Mouse (Mus musculus) lung, postnatal 0 days (tissue): ENCODE results near the gene Foxj3. TPM values are rescaled to one million over a fixed set of nuclear protein-coding genes. Genes with fewer than 3 reads are reported as not detected.
A peak's percentile ranks its signal among the peaks of the same experiment; 100 is the strongest.

Experiments used
- ATAC-seq: fragments of 200-750 bp; cut with Nextera tagmentation; 2 replicates; pipeline ENCODE4 v1.8.0; 2017; ENCODE audit warnings: moderate library complexity
- DNase-seq: peaks from one replicate; pipeline ENCODE4 v3.0.0-alpha.2; 2016; ENCODE audit warnings: low spot score
- H3K27ac ChIP-seq: fragments of 300-500 bp; sonication (generic); 2 replicates; pipeline ENCODE4 v1.5.1; 2014; ENCODE audit warnings: antibody characterized with exemption, mild to moderate bottlenecking, low read length, mixed read lengths
- H3K27me3 ChIP-seq: fragments of 300-500 bp; sonication (generic); replicated peaks from 2 replicates; pipeline ENCODE4 v1.6.1; 2014; ENCODE audit warnings: low read length, mixed read lengths; ENCODE audit not compliant: insufficient read depth
- H3K36me3 ChIP-seq: fragments of 300-500 bp; sonication (generic); 2 replicates; pipeline ENCODE4 v1.6.1; 2014; ENCODE audit warnings: low read length, mixed read lengths; ENCODE audit not compliant: insufficient read depth
- H3K4me1 ChIP-seq: fragments of 300-500 bp; sonication (generic); 2 replicates; pipeline ENCODE4 v1.6.1; 2014; ENCODE audit warnings: antibody characterized with exemption, low read depth, low read length, mixed read lengths; ENCODE audit not compliant: insufficient read depth
- H3K4me2 ChIP-seq: fragments of 300-500 bp; sonication (generic); replicated peaks from 2 replicates; pipeline ENCODE4 v1.6.1; 2014; ENCODE audit warnings: low read depth, mild to moderate bottlenecking, low read length, moderate library complexity, mixed read lengths
- H3K4me3 ChIP-seq: fragments of 300-500 bp; sonication (generic); 2 replicates; pipeline ENCODE4 v1.5.1; 2014; ENCODE audit warnings: low read depth, low read length
- H3K9ac ChIP-seq: fragments of 300-500 bp; sonication (generic); replicated peaks from 2 replicates; pipeline ENCODE4 v1.6.1; 2014; ENCODE audit warnings: low read depth, mild to moderate bottlenecking
- H3K9me3 ChIP-seq: fragments of 300-500 bp; sonication (generic); 2 replicates; pipeline ENCODE4 v1.6.1; 2016; ENCODE audit warnings: low read length, mixed read lengths
- CTCF ChIP-seq: IDR thresholded peaks from 2 replicates; pipeline ENCODE4 v1.5.1; 2016; ENCODE audit warnings: antibody characterized with exemption, mild to moderate bottlenecking
- EP300 ChIP-seq: IDR thresholded peaks from 2 replicates; pipeline ENCODE4 v1.6.1; 2016; ENCODE audit warnings: antibody characterized with exemption, mild to moderate bottlenecking, control low read depth
- WGBS: fragments of 180-500 bp; shearing (Covaris S2); extraction: QIAGEN DNeasy Blood & Tissue Kit; methylation state at CpG from one replicate; pipeline ENCODE4 v1.1.7; 2014; 5-methylcytosine and 5-hydroxymethylcytosine counted together
- polyA plus RNA-seq: library from polyadenylated mRNA; unstranded; fragments of >200 nt; fragmentation: Nextera tagmentation; extraction: Ambion mirVana; gene quantifications from 2 replicates; pipeline ENCODE4 v1.2.1, GENCODE M21; 2015

Foxj3 gene
- polyA plus RNA-seq, 1 experiment from 2014 or later: 10.1 TPM

- H3K9ac ChIP-seq: no peak overlapping the region
- no peak for ATAC-seq
- H3K27me3 ChIP-seq: no peaks in the 10 kb centered on the region
- no peaks in the 10 kb centered on the region for H3K36me3 ChIP-seq
- TF ChIP-seq CTCF (no peak), EP300 (no peak)
- H3K9me3 ChIP-seq: no peaks in the 10 kb centered on the region
- 27% methylated on average over 8 of the region's 8 CpGs for WGBS
- no peak overlapping the region for H3K4me3 ChIP-seq
- no peak overlapping the region for H3K4me2 ChIP-seq
- no peaks in the 10 kb centered on the region for H3K4me1 ChIP-seq
- H3K27ac ChIP-seq: no peak overlapping the region
- DNase-seq: peak; percentile 36
These were observed 129.3 kb downstream of the Foxj3 start for GRCm38 (mm10) chr4:119666116-119666515.

DNA sequence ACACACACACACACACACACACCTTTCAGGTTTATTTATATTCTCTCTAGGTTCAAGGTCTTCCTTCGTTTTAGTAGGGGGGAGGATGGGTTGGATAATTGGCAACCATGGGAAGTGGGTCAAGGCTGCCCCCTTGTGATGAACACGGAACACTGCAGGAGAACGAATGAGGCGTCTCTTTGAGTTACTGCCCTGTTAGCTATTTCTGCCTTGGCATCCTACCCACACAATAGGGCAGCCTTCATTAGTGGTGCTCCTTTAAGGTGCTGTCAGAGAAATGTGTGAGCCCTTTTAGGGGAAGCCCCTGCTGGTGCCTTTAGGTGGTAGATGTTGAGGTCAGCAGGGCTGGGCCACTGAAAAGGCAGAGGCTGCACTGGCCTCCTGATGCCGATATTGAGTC lies 130.7 kb downstream of the Foxj3 start:
- H3K4me3 ChIP-seq: no peak overlapping the region
- WGBS: 33% methylated on average over 5 of the region's 5 CpGs

GRCm38 (mm10) chr4:119668185-119668584 lies 131.4 kb downstream of the Foxj3 start:
- no peak for TF ChIP-seq EP300
- no peak for TF ChIP-seq CTCF
- Histone ChIP-seq H3K4me1 (no peaks in the 10 kb centered on the region), H3K27ac (no peak overlapping the region), H3K9ac (no peak overlapping the region), H3K27me3 (no peaks in the 10 kb centered on the region), H3K4me2 (no peak overlapping the region), H3K36me3 (no peaks in the 10 kb centered on the region), H3K9me3 (no peaks in the 10 kb centered on the region), H3K4me3 (no peak overlapping the region)
- DNase-seq: no peak
- whole genome bisulfite sequencing: 86% methylated on average over 3 of the region's 3 CpGs
- no peak for ATAC-seq

More for the DNA sequence above, 130.7 kb downstream of the Foxj3 start:
- TF ChIP-seq CTCF (peak; percentile 85), EP300 (no peak)
- DNase-seq (peak; percentile 49), ATAC-seq (peak; percentile 23; the same call in 1 of the 2 replicates)
- H3K9me3 ChIP-seq: no peaks in the 10 kb centered on the region
- H3K27me3 ChIP-seq: no peaks in the 10 kb centered on the region
- no peak overlapping the region for H3K4me2 ChIP-seq
- no peak overlapping the region for H3K27ac ChIP-seq
- H3K36me3 ChIP-seq: no peaks in the 10 kb centered on the region
- no peak overlapping the region for H3K9ac ChIP-seq
- no peaks in the 10 kb centered on the region for H3K4me1 ChIP-seq

GRCm38 (mm10) chr4:119668596-119668995 lies 131.8 kb downstream of the Foxj3 start:
- DNase-seq (no peak), ATAC-seq (no peak)
- 75% methylated on average over 4 of the region's 4 CpGs for whole genome bisulfite sequencing
- H3K4me1 ChIP-seq: no peaks in the 10 kb centered on the region
- H3K27ac ChIP-seq: no peak overlapping the region
- no peak overlapping the region for H3K9ac ChIP-seq
- no peak overlapping the region for H3K4me3 ChIP-seq
- H3K36me3 ChIP-seq: no peaks in the 10 kb centered on the region
- no peaks in the 10 kb centered on the region for H3K27me3 ChIP-seq
- TF ChIP-seq EP300 (no peak), CTCF (no peak)
- H3K4me2 ChIP-seq: no peak overlapping the region
- H3K9me3 ChIP-seq: no peaks in the 10 kb centered on the region

DNA sequence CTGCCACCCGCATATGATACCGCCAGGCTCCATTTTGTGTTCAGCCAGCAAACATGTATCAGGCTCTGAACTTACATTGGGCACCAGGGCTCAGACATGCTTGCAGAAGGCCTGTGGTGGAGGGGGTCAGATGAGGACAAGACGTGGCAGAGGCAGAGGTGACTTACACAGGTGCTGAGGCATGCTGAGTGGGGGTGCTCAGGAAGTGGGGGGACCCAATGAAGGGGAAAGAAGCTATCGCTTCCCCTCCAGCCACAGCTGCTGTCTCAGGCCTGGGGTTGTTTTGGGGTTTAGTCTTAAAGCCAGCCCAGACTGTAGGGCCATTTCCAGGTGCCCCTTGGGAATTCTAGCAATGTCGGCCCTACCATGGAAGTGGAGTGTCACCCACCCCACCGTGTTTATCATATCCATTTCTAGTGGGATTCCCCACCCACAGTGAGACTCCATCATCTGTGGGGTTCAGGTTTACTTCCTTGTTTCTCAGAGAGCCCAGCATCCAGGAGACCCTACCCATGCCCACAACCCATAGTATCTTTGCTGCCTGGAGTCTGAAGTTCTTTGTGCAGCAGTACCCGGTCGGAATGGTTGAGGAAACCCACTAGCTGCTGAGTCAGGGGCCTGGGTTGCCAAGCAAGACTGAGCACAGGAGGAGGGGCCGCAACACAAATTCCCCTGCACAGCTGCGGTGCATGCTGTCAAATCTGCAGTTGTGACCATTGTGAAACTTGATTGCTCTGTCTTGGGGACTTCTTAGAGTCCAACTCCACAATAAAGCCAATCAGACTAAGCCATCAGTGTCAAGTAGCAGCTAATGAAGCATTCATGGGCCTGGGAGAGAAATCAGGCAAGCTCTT lies 132.8 kb downstream of the Foxj3 start:
- DNase-seq (no peak), ATAC-seq (no peak)
- Histone ChIP-seq H3K27ac (no peak overlapping the region), H3K4me3 (no peak overlapping the region), H3K4me1 (no peaks in the 10 kb centered on the region), H3K9me3 (no peaks in the 10 kb centered on the region), H3K36me3 (no peaks in the 10 kb centered on the region), H3K27me3 (no peaks in the 10 kb centered on the region), H3K4me2 (no peak overlapping the region), H3K9ac (no peak overlapping the region)
- 69% methylated on average over 10 of the region's 10 CpGs for whole genome bisulfite sequencing
- no peak for TF ChIP-seq CTCF
- no peak for TF ChIP-seq EP300

GRCm38 (mm10) chr4:119670210-119670555 lies 133.4 kb downstream of the Foxj3 start:
- no peak overlapping the region for H3K4me2 ChIP-seq
- H3K4me3 ChIP-seq: no peak overlapping the region
- H3K9ac ChIP-seq: no peak overlapping the region
- WGBS: 46% methylated on average over 7 of the region's 7 CpGs
- TF ChIP-seq CTCF (no peak), EP300 (no peak)
- H3K9me3 ChIP-seq: no peaks in the 10 kb centered on the region
- DNase-seq (no peak), ATAC-seq (no peak)
- no peaks in the 10 kb centered on the region for H3K36me3 ChIP-seq
- no peak overlapping the region for H3K27ac ChIP-seq
- H3K27me3 ChIP-seq: no peaks in the 10 kb centered on the region
- no peaks in the 10 kb centered on the region for H3K4me1 ChIP-seq
